Mouse (Mus musculus) thymus, postnatal 0 days (tissue): Measurements from ENCODE around the gene Zbtb40. TPM values are rescaled to one million over a fixed set of nuclear protein-coding genes. Genes with fewer than 3 reads are reported as not detected.
A peak's percentile ranks its signal among the peaks of the same experiment; 100 is the strongest.

Experiments
- DNase-seq: peaks from one replicate; pipeline ENCODE4 v3.0.0-alpha.2; 2015; ENCODE audit warnings: low spot score
- polyA plus RNA-seq: library from polyadenylated mRNA; unstranded; fragments of >200 nt; fragmentation: Nextera tagmentation; extraction: Ambion mirVana; gene quantifications from 2 replicates; pipeline ENCODE4 v1.2.1, GENCODE M21; 2015

Zbtb40 gene
- polyA plus RNA-seq, 1 experiment from 2014 or later = 3.0 TPM

DNA sequence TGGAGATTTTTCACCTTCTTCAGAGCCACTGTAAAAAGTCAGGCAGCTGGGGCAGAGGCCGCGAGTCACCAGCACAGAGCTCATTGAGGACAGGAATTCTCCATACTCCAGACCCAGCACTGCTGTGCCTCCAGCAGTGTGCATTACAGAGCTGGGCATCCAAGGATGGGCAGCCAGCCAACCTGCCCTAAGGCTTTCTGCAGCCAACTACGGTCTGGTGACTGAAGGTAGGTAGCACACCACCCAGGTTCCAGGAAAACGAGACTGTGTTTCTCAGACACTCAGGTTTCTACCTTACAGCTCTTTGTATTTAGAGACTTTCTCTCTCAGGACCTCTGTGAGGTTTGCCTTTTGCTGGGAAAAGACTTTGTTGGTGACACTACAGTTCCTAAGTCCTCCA lies 67.7 kb downstream of the Zbtb40 start:
- no peak for DNase-seq

DNA sequence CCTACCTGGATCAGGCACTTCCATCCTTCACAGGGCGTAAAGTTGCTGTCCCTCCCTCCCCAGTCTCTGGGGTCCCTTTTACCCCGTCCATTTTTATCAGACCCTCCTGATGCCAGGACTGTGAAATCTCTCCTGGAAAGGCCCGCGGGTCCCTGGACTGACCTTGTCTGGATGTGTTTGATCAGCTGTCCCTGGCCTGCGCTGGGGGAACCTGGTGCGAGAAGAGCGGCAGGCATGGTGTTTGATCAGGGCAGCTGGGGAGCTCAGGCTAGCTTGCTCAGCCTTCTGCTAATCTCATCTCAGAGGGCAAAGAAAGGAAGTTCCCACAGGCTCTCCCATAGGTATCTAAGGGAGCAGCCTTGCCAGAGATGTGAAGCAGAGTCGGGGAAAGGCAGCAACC lies 71.4 kb downstream of the Zbtb40 start:
- no peak for DNase-seq

DNA sequence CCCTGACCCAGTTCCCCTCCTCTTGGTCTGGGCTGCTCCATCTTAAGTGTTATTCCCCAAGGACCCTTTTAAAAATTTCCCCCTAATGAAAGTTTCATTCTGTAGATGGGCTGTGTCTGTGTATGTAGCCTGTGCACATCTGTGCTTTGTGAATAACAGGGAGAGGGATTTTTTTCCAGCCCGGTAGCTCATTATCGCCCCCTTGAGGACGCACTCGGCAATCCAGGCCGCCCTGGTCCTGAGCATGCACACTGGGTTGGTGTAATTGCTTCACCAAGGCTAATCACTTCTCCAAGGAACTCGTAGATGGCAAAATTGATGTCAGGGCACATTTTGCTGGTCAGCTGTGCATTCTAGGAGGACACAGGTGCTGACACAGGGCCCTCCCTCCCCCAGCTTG lies 77.7 kb downstream of the Zbtb40 start:
- peak; percentile 27 for DNase-seq

DNA sequence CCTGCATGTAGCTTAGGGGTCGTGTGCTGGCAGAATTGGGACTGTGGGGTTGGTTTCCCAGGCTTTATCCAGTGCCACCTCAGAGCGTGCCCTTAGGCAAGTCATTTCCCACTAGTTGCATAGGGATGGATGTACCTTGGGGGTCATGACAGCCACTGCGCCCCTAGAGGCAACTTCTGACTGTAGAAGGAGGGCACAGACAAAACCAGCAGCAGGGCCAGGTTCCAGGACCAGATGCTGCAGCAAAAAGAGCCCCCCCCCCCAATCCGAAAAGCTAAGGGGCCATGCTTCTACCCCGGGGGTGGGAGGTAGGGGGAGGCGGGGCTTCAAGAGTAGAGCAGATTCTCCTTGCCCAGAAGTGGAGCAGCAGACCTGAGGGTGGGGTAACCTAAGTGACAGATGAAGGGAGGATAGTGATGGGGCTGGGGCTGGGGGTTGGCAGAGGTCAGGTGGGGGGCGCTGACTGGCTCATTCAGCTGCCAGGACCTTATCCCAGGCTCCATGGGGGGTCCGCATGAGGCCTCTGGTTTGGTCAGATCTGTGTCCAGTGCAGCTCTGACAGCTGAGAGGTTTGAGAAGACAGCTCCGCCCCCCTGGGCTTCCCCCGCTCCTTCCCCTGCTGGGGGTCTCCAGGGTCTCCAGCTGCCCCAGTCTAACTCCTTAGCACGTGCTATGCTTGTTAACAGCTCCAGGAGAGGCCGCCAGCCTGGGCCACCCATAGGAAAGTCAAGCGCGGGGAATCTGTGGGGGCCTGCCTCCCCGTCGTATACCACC lies 78.9 kb downstream of the Zbtb40 start:
- DNase-seq = no peak

DNA sequence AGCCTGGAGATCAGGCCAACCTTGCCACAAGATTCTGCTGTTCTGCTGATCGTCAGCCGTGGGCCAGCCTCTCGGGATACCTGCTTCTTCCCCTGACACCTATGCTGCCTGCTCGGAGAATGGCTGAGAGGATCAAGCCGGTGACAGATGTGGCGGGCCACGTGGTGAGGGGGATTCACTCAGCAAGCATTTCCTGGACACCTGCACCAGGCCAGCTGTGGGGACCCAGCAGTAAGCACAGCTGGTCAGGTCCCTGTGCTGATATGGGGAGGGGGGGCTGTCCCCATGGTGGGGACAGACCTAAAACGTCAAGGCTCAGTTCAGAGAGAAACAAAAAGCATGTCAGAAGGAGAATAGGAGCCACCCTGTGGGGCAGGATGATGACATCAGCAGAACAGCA lies 79.5 kb downstream of the Zbtb40 start:
- no peak for DNase-seq

DNA sequence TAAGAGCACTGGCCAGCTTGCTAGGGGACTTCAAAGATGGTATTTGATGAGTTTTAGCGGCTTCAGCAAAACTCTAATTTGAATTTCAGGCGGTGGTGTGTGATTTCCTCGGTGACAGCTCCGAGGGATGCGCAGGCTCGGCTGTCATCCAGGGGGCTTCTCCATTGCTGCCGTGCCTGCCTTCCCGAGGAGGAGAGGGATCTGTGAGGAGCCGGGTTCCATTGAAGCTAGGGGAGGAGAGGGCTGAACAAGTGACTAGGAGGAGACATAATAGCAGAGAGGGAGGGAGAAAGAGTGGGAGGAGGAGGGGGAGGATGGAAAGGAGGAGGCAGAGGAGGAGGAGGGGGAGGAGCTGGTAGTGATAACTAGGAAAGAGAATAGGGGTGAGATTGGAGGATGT lies 81.1 kb downstream of the Zbtb40 start:
- DNase-seq = no peak

DNA sequence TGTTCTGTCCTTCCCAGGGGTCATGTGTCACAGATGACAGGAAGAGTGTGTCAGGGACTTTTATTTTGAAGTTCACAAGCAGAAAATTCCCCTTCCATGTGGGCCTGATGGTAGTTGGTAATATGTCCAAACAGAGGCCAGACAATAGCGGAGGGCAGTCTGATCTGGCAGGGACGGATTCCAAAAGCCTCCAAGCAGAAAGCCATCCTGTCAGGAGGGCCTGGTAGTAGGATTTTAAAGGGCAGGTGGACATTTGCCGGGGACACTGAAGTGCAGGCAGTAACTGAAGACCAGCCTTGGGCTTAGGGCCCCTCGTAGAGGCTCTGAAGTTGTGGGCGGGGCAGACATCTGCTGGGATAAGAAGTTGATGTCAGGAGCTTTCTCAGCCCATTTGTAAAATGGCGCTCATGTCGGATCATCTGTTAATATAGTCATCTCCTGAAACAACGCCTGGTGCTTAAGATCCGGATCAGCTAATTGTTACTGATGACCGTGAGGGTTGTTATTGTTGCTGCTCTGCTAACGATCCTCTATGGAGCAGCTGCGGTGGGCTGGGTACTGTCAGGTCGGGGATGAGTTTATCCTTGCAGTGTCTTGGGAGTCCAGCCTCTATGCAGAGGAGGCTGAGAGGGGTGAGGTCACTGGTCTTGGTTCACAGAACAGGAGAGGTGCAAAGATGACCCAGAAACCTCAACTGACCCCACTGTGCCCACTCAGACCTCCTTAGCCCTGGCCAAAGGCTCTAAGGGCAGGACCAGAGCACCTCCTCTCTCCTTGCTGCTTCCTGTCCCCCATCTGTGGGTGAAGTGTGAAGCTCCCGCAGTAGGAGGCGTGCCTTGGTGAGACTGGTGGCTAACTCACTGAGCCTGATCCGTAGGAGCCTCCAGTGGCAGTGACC lies 81.9 kb downstream of the Zbtb40 start:
- DNase-seq = no peak

DNA sequence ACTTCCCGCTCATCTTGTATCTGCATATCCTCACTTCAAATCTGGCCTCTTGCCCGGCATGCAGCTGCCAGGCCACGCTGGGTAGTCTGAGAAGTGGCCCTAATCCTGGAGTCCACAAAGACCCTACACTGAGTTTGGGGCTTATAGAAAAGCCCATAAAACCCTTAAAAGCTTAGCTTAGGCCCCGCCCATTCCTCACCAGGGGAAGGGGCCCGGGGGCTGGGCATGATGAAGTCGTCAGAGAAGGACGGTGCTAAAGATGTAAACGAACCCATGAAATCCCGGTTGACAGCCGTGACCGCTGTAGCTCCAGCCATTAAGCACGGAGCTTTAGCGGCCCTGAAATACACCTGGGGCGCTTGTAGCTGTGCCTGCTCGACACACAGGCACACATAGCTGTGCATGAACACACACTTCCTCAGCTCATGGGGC lies 83.6 kb downstream of the Zbtb40 start:
- DNase-seq = no peak

DNA sequence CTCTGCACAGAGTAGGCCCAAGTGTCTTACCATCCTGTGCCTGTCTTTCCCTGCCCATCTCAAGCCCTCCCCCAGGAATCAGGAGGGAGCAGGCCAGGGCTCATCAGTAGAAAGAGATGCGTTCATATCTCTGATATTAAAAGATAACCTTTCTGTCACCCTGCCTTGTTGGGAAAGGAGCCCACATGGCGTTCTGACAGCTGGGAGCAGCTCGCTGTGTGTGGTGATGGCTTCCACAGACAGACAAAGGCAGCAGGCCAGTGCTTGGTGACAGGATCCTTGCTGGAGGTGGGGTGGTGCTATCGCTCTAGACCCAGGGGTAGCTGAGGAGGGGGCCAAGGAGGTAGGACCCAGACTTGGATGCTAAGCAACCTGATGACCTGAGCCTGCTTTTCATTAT lies 86.2 kb downstream of the Zbtb40 start:
- DNase-seq = no peak

DNA sequence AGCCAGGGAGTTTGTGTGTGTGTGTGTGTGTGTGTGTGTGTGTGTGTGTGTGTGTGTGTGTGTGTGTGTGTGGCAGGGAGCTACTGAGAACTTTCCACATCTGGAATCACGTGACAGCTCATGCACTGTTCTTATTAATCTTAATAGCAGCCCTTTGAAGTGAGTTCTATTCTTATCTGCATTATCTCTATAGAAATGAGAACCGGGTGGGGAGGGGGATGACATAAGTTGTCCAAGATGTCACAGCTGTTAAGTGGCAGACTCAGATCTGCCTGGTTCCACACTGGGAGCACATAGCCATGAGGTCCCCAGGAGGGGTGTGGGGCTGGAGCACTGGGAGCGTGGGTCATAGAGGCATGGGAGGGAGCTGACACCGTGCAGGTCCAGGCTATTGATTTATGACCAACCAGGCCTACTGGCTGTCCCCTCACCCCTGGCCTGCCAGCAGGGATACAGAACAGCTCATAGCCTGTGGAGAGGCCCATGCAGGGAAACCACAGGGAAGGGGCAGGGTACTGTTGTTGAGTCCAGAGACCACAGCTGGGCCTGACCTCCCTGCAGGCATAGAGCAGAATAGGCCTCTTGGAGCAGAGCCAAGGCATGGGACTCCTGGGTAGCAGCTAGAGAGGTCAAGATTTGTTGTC lies 86.8 kb downstream of the Zbtb40 start:
- DNase-seq = no peak

DNA sequence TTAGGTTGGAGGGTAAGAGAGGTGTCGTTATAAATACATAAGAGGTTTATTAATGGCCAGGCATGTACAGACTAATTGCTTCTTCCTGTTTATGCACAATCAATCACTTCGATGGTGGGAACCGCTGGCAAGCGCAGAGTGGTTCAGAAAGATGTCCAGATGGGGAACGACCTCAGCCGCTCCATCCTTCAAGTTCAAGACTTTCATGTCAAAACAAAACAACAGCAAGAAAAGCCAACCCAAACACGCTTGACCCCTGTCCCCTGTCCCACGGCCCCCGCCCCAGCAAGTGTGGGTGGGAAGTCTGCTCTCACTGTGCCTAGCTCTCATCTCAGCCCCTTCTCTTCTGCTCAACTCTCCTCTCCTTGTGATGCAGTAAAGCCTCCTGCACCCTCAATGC lies 88.0 kb downstream of the Zbtb40 start:
- no peak for DNase-seq

DNA sequence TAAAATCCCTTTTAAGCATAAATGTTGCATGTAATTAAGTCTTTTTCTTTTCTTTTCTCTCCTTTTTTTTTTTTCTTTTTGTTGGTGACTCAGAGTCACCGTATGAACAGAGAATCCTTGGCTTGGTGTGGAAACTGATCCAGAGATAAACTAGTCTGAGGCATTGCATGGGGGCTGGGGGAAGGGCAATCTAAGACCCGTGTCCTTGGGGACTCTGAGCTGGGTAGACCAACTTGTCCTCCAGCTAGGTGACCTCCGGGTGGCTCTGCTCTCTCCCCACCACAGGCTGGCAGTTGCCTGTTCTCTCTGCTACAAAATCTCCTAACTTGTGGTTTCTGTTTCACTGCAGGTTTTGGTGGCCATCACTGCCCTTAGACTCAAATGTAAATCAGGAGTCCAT lies 88.5 kb downstream of the Zbtb40 start:
- DNase-seq = no peak

DNA sequence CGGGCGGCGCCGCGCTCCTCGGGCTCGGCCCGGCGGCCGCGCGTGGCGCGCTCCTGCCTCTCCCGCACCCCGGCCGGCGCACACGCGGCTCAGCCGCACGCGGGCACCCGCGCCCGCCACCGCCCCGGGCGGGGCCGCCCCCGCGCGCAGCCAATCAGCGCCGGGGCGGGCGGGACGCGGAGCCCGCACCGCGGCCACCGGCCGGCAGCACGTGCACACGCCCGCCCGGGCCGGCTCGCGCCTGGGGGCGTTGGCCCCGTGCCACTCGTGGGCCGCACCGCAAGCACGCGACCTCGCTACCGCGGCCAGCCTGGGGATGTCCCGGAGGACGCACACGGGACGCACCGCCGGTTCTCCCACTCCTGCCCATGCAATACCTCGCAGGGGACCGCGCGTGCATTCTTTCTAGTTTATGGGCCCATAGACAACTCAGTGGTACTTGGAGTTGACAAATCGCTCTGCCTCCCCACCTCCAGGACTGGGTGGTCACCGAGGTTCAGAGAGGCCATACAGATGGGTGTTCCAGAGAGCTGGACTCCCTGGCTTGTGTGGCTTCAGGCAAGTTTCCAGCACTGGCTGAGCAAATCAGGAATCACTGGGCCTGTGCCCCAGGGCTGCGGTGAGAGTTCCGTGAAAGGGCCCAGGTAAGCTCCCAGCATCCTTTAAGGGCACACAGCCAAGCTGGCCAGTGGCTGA lies 91.7 kb downstream of the Zbtb40 start, which contains the start of gene Epha8:
Epha8 (minus strand) TSS at position 66 of the 696 bp plus-strand sequence.
- no peak for DNase-seq

DNA sequence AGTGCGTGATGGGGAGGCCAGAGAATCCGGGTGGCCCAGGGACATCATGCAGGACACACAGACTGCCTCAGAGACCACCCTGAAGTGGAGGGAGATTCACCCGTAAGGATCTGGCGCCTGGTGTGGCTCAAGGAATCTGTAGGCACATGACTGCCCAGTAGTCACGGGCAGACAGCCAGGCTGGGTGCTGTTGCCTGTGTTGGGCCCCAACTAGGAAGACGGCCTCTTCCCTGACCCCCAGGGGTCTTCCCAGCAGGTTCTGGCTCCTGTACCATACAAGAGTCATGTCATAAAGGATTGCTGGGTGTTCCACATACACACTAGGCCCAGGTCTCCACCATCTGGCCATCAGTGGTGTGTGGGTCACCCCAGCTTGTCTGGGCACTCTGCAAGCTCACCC lies 94.0 kb downstream of the Zbtb40 start:
- DNase-seq = no peak

DNA sequence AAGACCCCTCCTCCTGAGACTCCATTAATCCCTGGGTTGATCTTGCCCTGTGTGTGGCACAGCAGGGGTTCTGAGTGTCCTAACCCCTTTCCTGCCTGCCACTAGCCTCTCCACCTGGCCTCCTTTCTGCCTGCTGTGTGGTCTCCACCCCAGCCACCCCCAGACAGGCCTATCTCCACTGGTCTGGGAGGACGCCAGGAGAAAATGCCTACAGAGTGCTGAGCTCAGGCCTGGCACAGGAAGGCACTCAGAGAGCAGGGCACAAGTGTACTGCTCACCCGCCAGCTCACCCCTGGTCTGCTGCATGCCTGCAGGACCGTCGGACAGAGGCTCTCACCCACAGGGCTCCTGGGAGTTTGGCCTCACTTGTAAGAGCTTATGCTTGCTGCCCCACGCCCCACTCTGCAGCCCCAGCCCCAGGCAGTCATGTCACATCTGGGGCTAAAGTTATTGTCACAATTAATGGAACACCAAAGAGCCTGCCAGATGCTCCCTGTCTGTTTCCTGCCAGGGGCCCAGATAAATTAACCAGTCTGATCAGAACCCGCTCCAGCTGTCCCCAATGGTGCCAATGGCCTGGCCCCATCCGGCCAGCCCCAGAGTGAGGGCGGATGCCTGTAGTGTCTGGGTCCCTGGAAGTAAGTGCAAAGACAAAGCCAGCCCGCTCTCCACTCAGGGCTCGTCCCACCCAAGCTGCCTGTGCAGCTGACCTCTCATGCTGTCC lies 99.2 kb downstream of the Zbtb40 start:
- DNase-seq = no peak

DNA sequence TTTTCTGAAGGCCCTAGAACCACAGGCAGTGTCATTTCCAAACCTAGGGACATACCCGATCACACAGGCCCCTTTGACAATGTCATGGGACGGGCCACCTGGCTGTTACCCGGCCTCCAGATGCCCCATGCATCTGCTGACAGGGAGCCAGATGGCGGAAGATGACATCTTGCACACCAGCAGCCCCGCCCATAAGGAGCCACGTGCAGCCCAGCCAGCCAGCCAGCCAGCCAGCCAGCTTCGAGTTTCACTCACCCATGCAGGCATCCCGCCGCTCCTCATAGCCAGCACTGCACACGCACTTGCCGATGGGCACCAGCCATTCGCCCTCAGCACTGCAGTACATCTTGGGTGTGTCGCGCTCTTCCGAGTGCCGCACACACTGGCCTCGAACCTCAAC lies 103.2 kb downstream of the Zbtb40 start:
- DNase-seq = no peak

DNA sequence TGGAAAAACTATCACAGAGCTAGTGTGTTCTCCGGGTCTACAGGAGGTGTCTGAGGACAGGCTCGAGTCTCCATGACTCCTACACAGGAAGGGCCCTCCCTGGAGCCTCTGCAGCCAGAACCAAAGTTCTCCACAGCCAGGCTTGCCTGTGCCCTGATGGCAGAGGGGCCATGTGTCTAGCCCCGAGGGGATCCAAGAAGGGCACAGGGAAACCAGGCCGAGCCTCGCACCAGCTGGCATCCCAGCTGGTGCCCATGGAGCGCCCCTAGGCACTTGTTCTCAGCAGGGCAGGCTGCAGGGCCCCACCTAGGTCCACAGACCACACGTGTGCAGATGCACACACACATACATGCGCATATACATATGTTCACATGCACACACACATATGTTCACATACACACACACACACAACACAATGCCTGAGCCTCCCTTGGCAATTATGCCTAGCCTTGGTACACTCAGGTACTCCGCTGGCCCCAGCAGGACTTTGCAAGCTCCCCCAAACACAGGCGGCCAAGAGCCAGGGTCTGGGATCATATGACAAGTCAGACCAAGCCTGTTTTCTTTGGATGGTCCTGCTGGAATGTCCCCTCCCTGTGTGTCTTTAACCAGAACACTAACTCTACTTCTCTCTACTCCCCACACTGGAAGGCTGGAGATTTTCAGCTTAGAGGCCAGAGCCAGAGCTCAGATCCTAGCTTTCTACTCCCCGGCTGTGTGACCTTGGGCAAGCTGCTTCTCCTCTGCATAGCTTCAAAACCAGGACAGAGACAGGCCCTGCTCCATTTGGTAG lies 103.8 kb downstream of the Zbtb40 start:
- no peak for DNase-seq

DNA sequence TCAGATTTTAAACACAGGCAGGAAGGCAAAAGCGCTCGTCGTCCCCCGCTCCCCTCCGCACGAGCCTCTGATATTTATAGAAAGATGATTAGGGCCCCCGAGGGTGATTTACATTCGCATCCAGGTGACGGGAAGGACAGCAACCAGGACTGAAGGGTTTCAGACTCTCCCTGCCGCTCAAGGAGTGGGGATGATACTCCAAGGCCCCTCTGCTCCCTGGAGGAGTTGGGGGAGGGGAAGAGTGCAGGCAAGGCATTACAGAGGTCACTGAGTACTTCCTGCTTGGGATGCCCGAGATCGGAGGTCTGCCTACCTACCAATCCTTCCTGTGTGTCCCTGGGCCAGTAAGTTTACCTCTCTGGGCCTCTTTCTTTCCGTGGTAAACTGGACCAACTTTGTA lies 105.4 kb downstream of the Zbtb40 start:
- no peak for DNase-seq

DNA sequence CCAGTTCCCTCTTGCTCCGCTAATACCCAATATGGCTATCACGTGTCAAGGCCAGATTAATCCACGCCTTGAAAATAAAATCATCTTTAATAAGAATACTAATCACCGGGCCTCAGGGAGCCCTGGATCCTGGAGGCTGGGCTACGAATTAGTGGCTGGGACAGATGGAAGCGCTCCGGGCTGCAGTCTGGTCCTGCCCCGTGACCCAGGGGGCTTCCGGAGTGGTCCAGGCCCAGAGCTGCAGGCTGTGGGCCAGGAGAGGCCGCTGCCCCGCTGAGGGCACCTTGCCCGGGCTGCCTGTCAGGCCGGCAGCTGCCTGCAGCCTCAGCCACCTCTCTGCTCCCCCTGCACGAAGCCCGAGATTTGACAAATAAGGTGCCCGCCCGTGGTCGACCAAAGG lies 105.8 kb downstream of the Zbtb40 start:
- DNase-seq = no peak

DNA sequence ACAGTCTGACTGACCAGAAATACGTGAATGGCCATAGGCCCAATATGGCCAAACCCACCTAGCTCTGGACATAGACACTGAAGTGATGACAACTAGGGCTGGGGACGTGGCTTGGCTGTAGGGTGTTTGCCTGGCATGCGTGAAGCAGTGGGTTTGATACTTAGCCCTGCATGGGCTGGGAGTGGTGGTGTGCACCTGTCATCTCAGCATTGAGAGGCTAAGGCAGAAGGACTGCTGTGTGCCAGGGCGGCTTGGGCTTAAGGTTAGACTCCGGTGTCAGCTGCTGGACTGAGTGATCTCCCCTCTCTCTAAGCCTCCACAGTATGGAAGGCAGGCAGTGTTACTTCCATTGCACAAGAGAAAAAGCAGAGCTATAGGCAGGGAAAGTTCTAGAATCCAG lies 110.7 kb downstream of the Zbtb40 start:
- DNase-seq = no peak
